Mouse (Mus musculus) layer of hippocampus, adult 9-11 months (tissue): ENCODE measurements at regions not wholly inside any gene's neighbourhood (a gene's known extent, or its start where the extent isn't known, plus 50 kb on each side); places are given as distances from the start of the nearest gene placed in this dataset.

Experiments used
- DNase-seq: peaks from one replicate; pipeline ENCODE4 v3.0.0; 2022

DNA sequence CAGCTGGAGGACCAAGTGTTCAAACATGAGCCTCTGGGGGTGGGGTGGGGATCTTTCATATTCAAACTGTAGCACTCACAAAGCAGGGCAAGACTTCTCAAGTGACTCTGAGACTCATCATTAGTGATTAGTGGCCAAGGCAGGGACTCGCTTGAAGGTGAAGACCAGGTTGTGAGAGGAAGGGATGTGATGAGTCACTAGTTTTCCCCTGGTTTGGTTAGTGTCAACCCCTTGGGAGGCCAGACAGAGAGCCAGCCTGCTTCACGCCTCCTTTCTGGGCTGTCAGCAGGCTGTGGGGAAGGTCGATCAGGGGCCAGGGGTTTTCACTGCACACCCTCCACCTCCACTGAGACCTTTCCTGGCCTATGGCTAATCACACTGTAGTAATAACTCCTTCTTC lies 65.2 kb downstream of the Slc30a10 start:
- no peak for DNase-seq

DNA sequence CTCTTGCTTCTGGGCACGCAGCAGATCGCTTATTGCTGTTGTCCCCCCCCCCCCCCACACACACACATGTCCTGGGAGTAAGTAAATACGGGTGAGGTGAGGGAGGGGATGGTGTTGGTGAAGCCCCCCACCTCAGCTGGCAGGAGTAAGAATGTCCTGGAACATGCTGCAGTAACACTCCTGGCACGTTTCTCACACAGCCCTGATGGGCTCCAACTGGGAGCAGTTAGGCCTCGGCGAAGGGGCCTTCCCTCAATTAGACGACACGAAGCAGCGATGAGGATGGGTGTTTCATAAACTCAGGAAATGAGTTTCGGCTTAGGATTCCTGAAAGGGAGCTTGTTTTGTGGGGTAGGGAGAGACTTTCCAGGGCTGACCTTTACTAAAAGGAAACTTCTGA lies 69.4 kb downstream of the Slc30a10 start:
- no peak for DNase-seq

DNA sequence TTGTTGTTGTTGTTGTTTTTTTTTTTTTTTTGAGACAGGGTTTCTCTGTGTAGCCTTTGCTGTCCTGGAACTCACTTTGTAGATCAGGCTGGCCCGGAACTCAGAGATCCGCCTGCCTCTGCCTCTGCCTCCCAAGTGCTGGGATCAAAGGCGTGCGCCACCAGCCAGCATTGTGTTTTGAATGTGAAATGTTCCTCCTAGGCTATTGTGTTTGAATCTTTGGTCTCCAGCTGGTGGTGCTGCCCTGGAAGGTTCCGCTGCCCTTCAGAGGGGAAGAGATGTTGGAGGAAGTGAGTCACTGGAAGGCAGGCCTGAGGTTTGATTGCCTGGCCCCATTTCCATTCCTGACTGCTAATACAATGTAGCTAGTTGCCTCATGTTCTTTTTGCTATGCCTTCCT lies 78.8 kb downstream of the Slc30a10 start:
- no peak for DNase-seq

DNA sequence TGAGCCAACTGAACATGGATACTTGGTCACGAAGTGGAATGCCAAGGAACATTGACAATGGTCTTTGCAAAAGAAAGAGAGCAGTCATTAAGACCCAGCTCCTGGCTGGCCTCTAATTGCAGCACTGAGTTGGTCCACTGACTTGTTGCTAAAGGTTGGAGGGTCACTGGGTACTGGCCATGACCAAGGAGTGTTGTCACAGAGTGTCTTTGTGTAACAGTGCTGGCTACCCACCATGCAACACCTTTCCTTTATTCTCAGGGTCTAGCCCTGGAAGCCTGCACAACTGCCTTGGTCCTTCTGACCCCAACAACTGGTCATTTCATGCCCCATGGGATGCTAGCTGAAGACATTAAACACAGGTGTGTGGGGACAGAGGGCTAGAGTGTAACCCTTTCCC lies 79.5 kb downstream of the Slc30a10 start:
- no peak for DNase-seq

DNA sequence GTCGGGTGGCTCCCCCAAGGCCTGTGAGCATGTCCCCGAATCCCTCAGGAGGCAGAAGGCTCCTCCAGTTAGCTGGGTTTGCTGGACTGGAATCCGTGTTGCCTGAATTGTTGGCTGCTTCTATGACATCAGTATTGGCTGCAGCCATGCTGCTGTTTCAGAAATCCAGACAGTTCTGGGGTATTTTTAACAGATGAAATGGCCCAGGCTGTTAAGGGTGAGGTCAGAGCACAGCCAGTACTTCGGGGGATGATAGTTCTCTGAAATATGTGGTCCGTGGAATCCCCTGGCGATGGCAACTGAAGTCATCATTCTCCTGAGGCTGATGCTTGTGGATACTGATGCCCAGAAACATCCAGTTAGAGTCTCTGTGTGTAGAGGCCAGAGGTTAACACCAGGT lies 80.7 kb downstream of the Slc30a10 start:
- no peak for DNase-seq

DNA sequence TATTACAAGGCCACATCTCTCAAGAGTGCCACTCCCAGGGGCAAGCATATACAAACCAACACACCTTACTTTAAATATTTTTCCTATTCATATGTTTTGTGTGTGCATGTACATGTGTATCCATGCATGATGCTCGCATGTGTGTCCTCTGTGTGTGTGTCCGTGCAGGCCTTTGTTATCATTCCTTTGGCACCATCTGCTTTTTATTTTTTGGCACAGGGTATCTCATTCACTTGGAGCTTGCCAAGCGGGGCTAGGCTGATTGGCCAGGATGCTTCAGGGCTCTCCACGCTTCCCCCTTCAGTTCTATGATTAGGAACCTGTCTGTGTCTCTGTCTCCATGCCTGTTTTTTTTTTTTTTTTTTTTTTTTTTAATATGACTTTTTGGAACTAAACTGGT lies 82.6 kb downstream of the Slc30a10 start:
- no peak for DNase-seq

DNA sequence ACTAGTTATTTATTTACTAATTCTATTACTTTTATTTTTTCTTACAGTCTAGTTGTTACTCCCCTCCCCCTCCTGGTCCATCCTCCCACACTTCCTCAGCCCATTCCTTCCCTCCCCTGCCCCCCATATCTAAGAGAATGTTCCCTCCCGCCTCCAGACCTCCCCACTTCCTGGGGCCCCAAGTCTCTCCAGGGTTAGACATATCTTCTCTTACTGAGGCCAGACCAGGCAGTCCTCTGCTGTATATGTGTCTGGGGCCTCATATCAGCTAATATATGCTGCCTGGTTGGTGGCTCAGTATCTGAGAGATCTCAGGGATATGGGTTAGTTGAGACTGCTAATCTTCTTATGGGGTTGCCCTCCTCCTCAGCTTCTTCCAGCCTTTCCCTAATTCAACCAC lies 84.8 kb downstream of the Slc30a10 start:
- DNase-seq = no peak

DNA sequence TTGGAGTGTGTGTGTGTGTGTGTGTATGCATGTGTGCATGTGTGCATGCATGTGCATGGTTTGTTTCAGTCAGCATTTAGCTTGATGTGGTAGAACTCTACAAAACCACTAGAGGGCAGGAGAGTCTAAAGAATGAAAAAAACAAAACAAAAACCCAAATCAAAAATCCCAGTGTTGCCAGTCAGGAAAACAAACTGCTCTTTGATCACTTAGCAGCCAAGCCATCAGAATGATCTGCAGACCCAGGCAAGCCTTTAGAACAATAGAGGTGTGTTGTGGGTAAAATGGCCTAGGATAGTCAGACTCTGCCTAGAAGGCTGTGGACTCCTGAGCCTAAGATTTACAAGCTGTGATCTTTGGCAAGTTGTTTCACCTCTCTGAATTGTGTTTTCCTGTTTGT lies 91.7 kb downstream of the Slc30a10 start:
- DNase-seq = peak; percentile 9

DNA sequence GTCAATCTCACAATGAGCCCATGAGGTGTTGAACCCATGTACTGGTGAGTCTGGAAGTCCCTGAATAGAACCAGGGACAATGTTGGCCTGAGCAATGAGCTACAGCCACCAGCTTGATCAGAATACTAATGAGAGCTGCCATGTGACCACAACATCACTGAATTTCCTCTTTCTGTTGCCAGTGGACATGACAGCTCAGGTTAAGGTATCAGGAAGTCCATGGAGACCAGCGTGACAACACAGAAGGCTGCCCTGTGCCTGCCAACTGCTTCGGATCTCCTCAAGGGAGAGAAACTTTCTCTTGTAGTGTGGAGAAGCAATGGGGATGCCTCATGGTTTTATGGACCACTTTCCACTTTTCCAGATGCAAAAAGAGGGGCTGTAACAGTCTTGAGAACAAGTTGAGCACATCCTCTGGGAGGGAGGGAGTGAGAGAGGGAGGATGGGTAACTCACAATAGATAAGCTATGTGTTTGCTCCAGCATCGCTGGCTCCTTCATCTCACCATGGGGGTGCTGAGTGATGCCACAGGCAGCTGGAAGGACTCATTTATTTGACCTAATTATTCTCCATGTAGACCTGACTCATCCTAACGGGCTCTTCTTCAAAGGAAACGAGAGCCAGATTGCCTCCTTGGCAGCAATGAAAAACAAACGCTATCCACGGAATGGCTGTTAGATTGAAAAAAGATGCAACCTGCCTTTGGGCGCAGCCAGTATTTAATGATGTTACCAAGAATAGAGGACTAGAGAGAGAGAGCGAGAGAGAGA lies 118.3 kb downstream of the Slc30a10 start:
- peak; percentile 42 for DNase-seq

DNA sequence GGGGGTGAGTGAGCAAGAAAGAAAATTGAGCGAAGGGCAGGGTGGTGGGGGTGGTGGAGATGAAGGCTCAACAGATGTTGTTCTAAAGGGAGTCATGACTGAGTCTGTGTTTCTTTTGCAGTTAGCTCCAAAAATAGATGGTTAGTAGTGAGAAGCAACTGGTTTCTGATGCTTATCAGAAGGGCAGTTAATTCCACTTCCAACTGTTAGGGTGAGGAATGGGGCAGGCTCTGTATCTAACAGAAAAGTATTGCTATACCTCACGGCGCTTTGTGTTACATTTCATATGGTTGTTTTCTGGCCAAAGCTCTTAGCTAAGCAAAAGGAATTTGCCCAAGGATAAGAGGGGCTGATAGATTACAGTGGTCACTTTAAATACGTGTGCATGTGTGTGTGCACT lies 120.3 kb downstream of the Slc30a10 start:
- DNase-seq = no peak

DNA sequence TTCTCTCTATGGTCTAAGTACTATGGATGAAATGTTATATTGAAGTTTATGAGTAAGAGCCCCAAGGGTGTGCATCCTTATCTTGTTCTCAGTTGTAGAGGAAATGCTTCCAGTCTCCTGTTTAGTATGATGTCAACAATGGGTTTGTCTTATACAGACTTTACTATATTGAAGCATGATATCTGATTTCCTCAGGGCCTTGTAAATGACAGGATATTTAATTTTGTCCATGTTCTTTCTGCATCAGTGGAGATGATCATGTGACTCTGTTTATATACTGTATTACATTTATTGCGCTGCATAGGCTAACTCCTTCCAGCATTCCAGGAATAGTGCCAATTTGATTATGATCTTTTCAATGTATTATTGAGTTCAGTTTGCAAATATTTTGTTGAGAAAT lies 125.2 kb downstream of the Slc30a10 start:
- DNase-seq = no peak

DNA sequence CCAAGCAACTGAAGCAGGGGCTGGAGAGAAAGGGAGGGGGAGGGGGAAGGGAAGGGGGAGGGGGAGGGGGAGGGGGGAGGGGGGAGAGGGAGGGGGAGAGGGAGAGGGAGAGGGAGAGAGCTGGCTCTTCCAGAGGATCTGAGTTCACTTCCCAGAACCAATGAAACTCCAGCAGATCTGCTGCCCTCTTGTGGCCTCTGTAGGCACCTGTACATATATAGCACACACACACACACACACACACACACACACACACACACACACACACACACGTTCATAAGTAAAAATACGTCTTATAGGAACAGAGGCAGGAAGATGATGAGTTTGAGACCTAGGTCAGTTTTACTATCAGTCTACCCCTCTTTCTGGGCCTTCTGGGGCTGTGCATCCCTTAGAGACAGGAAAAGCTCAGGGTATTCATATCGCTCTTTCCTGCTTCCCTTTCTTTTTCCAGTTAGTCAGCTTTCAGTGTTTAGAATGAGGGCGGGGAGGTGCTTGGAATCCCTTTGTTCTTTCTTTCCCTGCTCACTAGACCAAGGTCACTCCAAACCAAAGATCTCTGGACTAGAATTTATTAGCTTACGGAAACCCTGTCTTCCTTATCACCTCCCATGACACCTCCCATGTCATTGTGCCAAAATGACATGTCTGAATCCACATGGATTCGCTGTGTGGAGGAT lies 130.7 kb downstream of the Slc30a10 start:
- no peak for DNase-seq

DNA sequence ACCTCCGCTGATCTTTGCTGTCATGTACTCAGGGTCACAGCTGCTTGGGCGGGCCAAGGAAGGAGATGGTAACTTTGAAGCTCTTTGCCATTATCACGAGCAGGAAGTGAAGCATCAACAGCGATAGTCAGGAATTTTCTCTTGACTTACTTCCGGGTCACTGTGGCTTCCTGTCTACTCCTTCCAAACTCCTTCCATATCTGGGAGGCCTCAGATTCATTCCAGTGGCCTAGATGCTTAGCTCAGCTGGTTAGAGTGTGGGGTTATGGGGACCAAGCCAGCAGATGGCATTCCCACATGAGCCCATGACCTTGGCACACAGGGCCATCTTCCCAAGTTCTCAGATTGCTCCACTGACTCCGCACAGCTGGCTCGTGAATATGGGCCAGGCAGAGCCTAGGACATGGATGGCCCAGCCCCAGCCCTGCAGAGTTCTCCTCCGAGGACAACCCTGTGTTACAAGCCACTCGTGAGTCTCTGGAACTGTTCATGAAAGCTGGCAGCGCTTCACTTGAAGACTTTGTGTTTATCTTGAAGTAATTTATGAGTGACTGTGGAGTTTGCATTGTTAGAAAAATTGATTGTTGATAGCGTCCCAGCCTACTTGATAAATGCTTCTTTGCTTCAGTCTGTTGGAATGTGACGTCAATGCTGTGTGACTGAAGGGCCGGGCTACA lies 133.2 kb downstream of the Slc30a10 start:
- DNase-seq = no peak

DNA sequence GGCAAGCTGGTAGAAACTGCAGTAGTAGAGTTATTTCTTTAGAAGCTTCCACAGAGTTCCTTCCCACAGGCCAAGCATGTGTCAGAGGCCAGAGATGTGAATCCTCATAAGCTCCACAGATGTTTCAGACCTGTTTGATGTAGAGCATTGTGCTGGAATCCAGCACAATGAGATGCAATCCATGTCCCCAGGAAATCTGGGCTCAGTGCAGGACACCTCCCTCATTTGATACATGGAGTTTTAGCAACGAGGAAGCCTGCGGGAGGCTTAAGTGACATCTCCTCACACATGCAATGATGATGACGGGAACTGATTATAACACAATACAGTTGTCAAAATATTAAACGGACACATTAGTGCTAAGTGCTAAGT lies 133.7 kb downstream of the Slc30a10 start:
- DNase-seq = no peak

DNA sequence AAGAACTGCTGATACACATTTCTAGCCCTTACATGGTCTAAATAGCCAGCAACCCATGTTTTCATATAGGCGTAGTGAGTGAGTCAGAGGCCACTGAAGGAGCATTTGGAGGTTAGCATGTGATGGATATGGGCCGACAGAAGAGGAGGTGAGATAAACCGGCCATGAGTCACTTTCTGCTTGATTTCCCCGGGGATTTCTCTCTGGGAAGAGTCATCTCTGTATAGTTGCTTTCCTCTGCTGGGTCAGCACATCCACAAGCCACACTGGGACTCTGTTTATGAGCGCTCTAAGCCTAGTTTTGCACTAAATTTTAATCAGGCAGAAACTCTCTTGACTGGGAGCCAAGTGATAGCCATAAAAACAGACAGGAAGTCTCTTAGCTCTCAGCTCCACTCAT lies 142.2 kb downstream of the Slc30a10 start:
- DNase-seq = no peak

DNA sequence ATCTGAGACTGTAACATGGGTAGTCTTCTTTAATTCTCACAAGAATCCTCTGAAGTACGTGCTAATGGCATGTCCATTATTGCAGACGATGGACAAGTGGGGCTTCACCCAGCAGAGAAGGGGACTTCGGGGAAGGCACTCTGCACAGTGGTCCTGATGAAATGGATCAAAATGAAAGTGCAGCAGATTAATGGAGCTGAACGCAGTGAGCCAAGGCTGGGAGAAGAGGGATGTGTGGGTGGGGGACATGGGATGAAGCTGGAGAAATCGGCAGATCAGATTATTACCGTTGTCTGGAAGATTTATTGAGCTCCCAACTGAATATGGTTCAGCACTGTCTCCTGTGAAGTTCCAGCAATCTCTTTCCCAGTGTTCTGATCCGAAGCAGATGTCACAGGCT lies 143.9 kb downstream of the Slc30a10 start:
- DNase-seq = no peak

DNA sequence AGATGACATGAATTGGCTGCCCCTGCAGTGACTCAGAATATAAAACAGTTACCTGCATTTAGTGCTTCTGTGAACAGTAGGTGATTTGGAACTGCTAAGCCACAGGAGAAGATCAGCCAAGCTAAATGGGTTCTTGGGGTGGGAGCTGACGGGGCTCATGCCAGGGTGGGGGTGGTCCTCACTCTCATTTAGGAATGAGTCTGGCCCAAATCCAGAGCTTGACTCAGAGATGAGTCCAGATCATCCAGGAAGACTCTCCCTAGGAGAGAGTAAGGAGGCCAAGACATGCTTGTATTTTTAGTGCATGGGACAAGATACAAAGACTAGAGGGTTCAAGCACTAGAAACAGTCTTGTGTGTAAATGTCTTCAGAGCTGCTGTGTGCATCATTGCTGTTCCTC lies 146.5 kb downstream of the Slc30a10 start:
- no peak for DNase-seq

DNA sequence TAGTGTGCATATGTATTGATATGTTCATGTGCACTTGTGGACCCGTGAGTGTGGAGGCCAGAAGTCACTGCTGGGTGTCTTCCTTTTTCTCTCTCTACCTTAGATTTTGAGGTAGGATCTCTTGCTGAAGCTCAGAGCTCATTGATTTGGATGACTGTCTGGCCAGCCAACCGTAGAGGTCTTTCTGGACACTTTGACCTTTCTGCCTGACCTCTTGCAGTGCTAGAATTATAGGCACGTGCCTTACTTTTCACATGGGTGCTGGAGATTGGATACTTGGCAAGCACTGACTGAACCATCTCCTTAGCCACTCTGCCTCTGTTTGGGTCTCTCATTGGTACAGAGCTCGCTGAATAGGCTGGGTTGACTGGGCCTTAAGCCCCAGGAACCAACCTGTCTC lies 151.3 kb downstream of the Slc30a10 start:
- DNase-seq = no peak

DNA sequence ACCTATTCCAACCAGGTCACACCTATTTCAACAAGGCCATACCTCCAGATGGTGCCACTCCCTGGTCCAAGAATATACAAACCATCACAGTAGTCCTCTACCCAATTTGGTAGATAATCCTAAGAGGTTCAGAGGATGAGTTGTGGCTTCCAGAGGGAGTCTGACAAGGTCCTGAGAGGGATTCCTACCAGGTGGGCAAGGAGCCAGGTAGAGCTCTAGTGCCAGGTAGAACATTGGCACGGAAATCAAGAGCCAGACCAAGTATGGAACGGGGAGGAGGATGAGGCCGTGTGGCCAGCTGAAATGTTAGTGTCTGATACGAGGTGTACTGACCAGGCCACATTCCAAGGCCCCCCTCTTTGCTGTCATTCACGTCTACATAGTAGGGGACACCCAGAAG lies 153.0 kb downstream of the Slc30a10 start:
- no peak for DNase-seq

DNA sequence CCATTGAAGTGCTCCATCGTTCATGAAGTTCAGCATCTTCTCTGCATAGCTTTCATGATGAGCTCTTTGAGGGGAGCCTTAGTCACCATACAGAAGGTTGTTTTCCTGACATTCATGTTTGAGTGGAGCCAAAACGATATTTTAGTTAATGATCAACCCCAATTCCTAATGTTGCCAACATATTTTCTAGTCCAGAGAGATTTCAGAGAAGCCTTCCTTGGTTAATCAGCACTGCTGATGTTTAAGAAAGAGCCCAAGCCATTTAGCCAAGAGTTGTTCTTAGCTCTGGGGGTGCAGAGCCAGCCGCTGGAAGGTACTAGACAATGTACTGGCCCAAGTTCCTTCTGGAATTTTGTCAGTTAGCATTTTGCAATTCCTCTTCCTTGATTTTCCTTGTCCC lies 153.8 kb downstream of the Slc30a10 start:
- DNase-seq = no peak

DNA sequence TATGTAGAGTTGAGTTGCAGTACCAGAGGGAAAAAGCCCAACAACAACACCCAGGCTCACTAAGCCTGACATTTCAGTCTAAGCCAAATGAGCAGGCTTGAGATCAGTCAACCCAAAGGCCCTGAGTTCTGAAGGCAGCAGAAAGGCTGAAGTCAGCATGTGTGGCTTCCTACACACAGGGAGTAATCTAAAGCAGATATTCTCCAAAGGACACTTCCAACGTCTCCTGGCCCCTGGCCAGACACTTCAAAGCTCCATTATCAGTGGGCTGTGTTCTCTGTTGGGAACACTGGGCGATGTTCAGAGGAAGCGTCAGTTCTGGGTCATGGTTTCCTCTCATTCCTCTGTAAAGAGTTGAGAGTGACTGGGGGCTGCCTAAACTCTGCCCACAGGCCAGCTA lies 155.9 kb downstream of the Slc30a10 start:
- no peak for DNase-seq

DNA sequence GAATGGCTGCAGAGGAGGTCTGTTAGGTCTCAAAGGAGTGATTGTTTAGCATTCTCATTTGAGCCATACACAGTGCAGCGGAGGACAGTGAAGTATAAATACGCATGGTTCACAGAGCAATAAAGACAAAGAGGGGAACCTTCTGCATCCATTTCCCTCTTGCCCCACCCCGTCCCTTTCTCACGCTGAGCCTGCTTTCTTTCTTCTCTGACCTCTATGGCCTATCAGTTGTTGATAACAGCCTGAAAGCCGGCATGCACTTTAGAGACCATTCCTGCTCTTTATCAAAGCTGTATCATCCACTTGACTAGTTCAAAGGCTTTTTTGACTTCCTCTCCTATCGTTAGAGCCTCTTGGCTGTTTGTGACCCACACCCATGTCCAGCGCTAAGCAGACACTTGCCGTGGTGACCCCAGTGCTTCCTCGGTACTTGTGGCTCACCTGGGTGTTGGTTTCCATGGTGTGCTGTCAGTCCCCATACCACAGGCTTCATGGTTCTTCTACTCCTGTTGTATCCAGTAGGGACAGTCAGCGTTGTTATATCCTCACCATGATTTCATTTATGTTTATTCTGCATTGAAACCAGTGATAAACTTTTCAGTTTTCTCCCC lies 161.3 kb downstream of the Slc30a10 start:
- DNase-seq = no peak

DNA sequence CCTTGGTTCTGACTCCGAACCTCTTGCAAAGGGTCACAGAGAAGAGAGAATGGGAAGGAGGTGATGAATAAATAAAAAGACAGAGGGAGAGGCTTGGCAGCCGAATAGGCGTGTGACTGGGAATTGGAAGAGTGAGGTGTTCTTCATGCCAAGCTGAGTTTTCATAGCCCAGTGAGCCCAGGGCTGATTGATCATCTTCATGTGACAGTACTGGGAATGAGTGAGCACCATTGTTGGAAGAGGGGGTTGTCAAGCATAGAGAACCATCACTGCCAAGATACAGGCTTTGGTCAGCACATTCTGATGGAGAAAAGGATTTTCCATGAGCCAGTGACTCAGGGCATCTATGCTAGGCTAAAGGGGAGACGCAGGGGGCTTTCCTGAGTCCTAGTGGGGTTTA lies 163.0 kb downstream of the Slc30a10 start:
- peak; percentile 37 for DNase-seq

DNA sequence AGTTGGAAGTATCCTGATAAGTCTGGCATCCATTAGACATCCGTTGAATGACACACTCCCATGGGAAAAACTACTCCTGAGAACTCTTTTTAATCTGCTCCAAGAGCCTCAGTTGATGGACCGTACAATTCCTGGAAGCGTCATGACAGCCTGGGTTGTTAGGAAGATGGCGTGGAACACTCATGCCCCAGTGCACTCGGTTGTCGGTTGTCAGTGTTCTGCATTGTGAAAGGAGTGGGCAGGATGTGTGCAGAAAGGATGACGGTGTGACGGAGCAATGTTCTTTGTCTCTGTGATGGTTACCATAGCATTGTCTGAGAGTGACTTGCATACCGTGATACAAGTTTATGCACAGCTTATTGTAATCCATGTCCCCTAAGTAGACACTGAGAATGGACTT lies 164.4 kb downstream of the Slc30a10 start:
- DNase-seq = no peak
